Mouse (Mus musculus): Measurements from ENCODE around the gene Shmt1. TPM values are rescaled to one million over a fixed set of nuclear protein-coding genes. Genes with fewer than 3 reads are reported as not detected.
A peak's percentile ranks its signal among the peaks of the same experiment; 100 is the strongest.

The Shmt1 gene
- polyA plus RNA-seq, 1 experiment: 2.5 TPM

GRCm38 (mm10) chr11:60800892-60801291, 10.6 kb downstream of the Shmt1 start:
- Histone ChIP-seq H3K4me3 (ENCODE audit: insufficient read depth, low read length) (no peak overlapping the region), H3K4me1 (ENCODE audit: control insufficient read depth, insufficient read depth, low read length) (no peaks in the 10 kb centered on the region), H3K27ac (ENCODE audit: insufficient read depth, low read length) (no peak overlapping the region)
- TF ChIP-seq CTCF (IDR thresholded peaks at IDR 0.05; ENCODE audit: extremely low read depth, insufficient read depth, low read length) (no peak), POLR2A (IDR thresholded peaks at IDR 0.05; ENCODE audit: extremely low read depth, insufficient read depth, low read length) (no peak)

DNA sequence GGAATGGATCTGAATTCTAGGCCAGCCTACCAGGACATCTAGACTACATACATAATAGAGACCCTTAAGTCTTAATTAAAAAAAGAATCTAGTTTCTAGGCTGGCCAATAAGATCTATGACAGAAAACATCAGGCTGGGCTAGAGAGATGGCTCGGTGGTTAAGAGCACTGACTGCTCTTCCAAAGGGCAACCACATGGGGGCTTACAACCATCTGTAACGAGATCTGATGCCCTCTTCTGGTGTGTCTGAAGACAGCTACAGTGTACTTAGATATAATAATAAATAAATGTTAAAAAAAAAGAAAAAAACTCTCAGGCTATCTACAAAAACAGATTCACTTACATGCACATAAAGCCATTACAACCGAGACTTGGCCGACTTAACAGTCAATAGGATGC, 11.5 kb downstream of the Shmt1 start:
- Histone ChIP-seq H3K4me1 (ENCODE audit: control insufficient read depth, insufficient read depth, low read length) (no peaks in the 10 kb centered on the region), H3K27ac (ENCODE audit: insufficient read depth, low read length) (no peak overlapping the region), H3K4me3 (ENCODE audit: insufficient read depth, low read length) (no peak overlapping the region)
- TF ChIP-seq POLR2A (IDR thresholded peaks at IDR 0.05; ENCODE audit: extremely low read depth, insufficient read depth, low read length) (no peak), CTCF (IDR thresholded peaks at IDR 0.05; ENCODE audit: extremely low read depth, insufficient read depth, low read length) (no peak)

GRCm38 (mm10) chr11:60796342-60796741, 15.2 kb downstream of the Shmt1 start:
- TF ChIP-seq CTCF (IDR thresholded peaks at IDR 0.05; ENCODE audit: extremely low read depth, insufficient read depth, low read length) (no peak), POLR2A (IDR thresholded peaks at IDR 0.05; ENCODE audit: extremely low read depth, insufficient read depth, low read length) (no peak)
- H3K4me1 ChIP-seq (ENCODE audit: control insufficient read depth, insufficient read depth, low read length): no peaks in the 10 kb centered on the region
- no peak overlapping the region for H3K4me3 ChIP-seq (ENCODE audit: insufficient read depth, low read length)
- H3K27ac ChIP-seq (ENCODE audit: insufficient read depth, low read length): no peak overlapping the region

DNA sequence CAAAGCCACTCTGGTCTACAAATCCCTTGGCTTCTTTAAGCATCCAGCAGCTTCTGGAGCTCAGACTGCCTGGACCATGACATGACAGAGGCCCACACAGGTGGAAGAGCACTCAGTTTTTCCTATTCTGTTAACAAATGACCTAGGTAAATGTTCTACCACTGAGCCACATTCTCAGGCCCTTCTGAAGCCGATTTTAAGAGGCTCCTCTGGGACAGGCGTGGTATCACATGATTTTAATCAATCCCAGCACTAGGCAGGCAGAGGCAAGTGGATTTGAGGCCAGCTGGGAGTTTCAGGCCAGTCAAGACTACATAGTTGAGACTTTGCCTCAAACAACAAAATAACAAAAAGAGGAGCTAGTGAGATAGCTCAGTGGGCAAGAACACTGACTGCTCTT, 21.0 kb downstream of the Shmt1 start:
- Histone ChIP-seq H3K27ac (ENCODE audit: insufficient read depth, low read length) (no peak overlapping the region), H3K4me1 (ENCODE audit: control insufficient read depth, insufficient read depth, low read length) (no peaks in the 10 kb centered on the region; the same call in 1 of the 2 replicates), H3K4me3 (ENCODE audit: insufficient read depth, low read length) (no peak overlapping the region)
- no peak for TF ChIP-seq CTCF (IDR thresholded peaks at IDR 0.05; ENCODE audit: extremely low read depth, insufficient read depth, low read length)
- TF ChIP-seq POLR2A (IDR thresholded peaks at IDR 0.05; ENCODE audit: extremely low read depth, insufficient read depth, low read length): no peak

- no peak overlapping the region for H3K4me3 ChIP-seq (ENCODE audit: insufficient read depth, low read length)
- TF ChIP-seq CTCF (IDR thresholded peaks at IDR 0.05; ENCODE audit: extremely low read depth, insufficient read depth, low read length) (no peak), POLR2A (IDR thresholded peaks at IDR 0.05; ENCODE audit: extremely low read depth, insufficient read depth, low read length) (no peak)
- H3K27ac ChIP-seq (ENCODE audit: insufficient read depth, low read length): no peak overlapping the region
- no peaks in the 10 kb centered on the region; the same call in 1 of the 2 replicates for H3K4me1 ChIP-seq (ENCODE audit: control insufficient read depth, insufficient read depth, low read length)
Measured at GRCm38 (mm10) chr11:60787595-60787994, 23.9 kb downstream of the Shmt1 start.

DNA sequence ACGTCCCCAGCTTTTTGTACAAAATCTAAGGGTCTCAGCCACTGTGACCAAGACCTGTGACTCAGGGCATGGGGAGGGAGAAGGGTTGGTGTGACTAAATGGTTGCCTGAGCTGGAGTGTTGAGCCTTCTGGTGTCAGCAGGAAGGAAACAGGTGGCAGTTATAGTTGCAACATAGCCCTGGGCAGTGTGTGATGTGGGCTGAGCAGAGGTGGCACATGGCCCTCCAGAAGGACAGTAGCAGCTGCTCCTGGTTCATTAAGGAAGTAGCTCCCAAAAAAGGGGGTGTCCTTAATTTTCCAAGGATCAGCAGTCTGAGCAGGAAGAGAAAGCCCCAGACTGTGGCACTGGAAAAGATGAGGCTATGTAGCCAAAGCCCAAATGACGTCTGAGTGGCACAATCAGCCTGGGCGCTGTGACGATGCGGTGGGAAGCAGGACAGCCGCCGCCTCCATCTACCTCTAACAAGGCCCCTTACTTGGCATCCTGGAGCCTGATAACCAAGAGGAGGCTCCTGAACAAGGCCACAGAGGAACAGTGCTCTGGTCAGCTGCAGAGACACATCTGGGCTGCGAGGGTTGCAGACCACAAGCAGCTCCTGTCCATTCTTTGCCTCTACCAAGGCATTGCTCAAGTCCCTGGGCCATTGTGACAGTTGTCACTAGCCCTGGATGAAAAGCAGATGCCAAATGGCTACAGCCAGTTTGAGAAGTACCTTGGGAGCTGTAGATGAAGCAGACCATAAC, 27.2 kb downstream of the Shmt1 start:
- no peak for TF ChIP-seq CTCF (IDR thresholded peaks at IDR 0.05; ENCODE audit: extremely low read depth, insufficient read depth, low read length)
- no peak for TF ChIP-seq POLR2A (IDR thresholded peaks at IDR 0.05; ENCODE audit: extremely low read depth, insufficient read depth, low read length)
- Histone ChIP-seq H3K4me3 (ENCODE audit: insufficient read depth, low read length) (no peak overlapping the region), H3K4me1 (ENCODE audit: control insufficient read depth, insufficient read depth, low read length) (peaks cover 16% of the 10 kb centered on the region), H3K27ac (ENCODE audit: insufficient read depth, low read length) (no peak overlapping the region)

DNA sequence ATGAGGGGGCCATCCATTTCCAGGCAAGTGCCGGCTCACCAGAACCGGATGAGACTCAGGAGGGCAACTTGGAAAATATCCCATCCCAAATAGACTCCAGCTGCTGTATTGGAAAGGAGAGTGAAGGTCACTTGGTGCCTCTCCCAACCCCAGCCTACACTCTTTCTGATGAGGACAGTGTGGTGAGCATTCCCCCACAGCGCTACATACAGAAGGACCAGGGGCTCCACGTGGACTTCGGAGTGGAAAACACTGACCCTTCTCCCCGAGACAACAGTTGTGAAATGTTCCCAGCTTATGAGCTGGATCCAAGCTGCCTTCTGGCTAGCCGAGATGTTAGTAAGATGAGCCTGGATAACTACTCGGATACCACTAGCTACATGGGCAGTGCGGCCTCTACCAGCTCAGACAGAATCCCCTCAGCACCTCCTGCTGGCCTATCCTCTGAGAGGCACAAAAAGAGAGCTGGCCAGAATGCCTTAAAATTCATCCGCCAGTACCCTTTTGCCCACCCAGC, 31.8 kb downstream of the Shmt1 start:
- peaks cover 19% of the 10 kb centered on the region for H3K4me1 ChIP-seq (ENCODE audit: control insufficient read depth, insufficient read depth, low read length)

DNA sequence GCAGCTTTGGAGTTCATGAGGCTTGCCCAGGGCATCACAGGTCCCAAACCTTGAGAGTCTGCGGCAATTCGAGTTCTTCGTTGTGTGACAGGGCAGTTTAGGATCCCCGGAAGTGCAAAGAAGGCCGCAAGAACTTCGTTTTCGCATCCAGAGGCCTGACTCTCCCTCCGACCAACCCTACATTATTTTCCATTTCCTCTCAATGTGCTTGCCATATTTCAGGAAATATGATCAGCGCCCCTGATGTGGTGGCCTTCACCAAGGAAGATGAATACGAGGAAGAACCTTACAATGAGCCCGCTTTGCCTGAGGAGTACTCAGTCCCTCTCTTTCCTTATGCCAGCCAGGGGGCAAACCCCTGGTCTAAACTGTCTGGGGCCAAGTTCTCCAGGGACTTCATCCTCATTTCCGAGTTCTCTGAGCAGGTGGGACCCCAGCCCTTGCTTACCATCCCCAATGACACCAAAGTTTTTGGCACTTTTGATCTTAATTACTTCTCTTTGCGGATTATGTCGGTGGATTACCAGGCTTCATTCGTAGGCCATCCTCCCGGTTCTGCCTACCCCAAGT, 33.6 kb downstream of the Shmt1 start:
- H3K27ac ChIP-seq (ENCODE audit: insufficient read depth, low read length): no peak overlapping the region; the same call in 1 of the 2 replicates
- peak overlapping the region; percentile 81 for H3K4me3 ChIP-seq (ENCODE audit: insufficient read depth, low read length)
- TF ChIP-seq POLR2A (IDR thresholded peaks at IDR 0.05; ENCODE audit: extremely low read depth, insufficient read depth, low read length) (no peak), CTCF (IDR thresholded peaks at IDR 0.05; ENCODE audit: extremely low read depth, insufficient read depth, low read length) (no peak)
- peaks cover 19% of the 10 kb centered on the region for H3K4me1 ChIP-seq (ENCODE audit: control insufficient read depth, insufficient read depth, low read length)

More for the DNA sequence above, 31.8 kb downstream of the Shmt1 start:
- Histone ChIP-seq H3K27ac (ENCODE audit: insufficient read depth, low read length) (no peak overlapping the region), H3K4me3 (ENCODE audit: insufficient read depth, low read length) (no peak overlapping the region)
- no peak for TF ChIP-seq CTCF (IDR thresholded peaks at IDR 0.05; ENCODE audit: extremely low read depth, insufficient read depth, low read length)
- no peak for TF ChIP-seq POLR2A (IDR thresholded peaks at IDR 0.05; ENCODE audit: extremely low read depth, insufficient read depth, low read length)

DNA sequence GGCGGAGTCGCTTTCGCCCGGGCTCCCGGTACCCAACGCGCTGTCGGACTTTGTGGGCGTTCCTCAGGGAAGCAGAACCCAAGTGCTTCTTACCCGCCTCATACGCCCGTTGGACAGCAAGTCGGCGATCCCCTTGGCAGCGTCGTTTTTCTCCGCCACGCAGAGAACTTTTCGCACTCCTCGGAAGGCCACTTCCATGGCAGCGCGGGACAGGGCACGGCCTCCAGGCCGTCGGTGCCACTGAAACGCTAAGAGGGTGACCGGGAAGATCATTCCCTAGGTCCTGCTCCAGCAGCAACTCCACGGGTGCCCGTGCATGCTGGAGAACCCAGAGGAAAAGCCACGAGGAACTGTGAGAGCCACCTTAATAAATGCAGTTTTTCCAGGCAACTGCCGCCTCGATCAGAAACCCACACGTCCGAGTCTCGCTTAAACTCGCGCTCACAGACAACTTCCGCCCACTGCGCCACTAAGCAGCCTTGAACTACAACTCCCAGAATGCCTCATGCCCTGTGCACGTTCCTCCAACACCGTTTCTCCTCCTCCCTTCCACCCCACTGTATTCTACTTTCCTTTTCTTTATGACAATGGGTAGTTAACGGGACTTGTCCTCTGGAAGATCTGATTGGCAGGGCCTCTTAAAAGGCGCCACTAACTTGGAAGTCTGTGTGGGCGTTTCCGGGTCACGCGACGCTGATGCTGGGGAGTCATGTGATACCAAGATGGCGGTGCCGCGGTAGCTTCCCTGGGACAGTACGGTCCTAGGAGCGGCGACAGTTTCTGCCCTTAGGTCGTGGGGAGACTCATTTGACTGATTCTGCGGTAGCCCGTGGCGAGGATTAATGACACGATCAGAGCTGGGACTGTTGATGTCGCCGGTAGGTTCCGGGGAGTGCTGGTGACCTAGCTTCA, 34.4 kb downstream of the Shmt1 start, which contains the start of the genes Top3a and Smcr8:
Gene Top3a, minus strand, starts transcription at position 537 of the 912 bp plus-strand sequence.
Gene Smcr8, plus strand, starts transcription at position 696 of the 912 bp plus-strand sequence.
- H3K27ac ChIP-seq (ENCODE audit: insufficient read depth, low read length): no peak within 1 kb of the TSS; the same call in 1 of the 2 replicates
- TF ChIP-seq CTCF (IDR thresholded peaks at IDR 0.05; ENCODE audit: extremely low read depth, insufficient read depth, low read length) (no peak), POLR2A (IDR thresholded peaks at IDR 0.05; ENCODE audit: extremely low read depth, insufficient read depth, low read length) (peak; percentile 90)
- H3K4me3 ChIP-seq (ENCODE audit: insufficient read depth, low read length): peak within 1 kb of the TSS; percentile 81
- H3K4me1 ChIP-seq (ENCODE audit: control insufficient read depth, insufficient read depth, low read length): peaks cover 15% of the 10 kb centered on the region
